Mouse (Mus musculus): Measurements from ENCODE around the gene Erp44. TPM values are rescaled to one million over a fixed set of nuclear protein-coding genes. Genes with fewer than 3 reads are reported as not detected.

Gene Erp44
- polyA plus RNA-seq, 1 experiment, result 44.2 TPM

DNA sequence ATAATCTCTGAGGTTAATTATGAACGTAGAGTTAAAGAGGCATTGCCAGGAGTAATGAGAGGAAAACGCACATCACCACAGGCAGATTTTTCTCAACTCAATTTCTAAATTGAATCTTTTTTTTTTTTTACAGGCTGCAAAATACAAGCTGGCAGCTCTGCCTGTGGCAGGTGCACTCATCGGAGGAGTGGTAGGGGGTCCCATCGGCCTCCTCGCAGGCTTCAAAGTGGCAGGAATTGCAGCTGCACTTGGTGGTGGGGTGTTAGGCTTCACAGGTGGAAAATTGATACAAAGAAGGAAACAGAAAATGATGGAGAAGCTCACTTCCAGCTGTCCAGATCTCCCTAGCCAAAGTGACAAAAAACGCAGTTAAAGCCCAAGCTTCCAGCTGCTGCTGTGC, 98.0 kb downstream of the Erp44 start:
- H3K4me3 ChIP-seq (ENCODE audit: insufficient read depth, low read depth, low read length), result no peak overlapping the region
- no peak overlapping the region for H3K27ac ChIP-seq (replicated peaks; ENCODE audit: low read depth, low read length)
- H3K4me1 ChIP-seq (ENCODE audit: control insufficient read depth, insufficient read depth, insufficient read length, low read length), result peaks cover 2% of the 10 kb centered on the region

DNA sequence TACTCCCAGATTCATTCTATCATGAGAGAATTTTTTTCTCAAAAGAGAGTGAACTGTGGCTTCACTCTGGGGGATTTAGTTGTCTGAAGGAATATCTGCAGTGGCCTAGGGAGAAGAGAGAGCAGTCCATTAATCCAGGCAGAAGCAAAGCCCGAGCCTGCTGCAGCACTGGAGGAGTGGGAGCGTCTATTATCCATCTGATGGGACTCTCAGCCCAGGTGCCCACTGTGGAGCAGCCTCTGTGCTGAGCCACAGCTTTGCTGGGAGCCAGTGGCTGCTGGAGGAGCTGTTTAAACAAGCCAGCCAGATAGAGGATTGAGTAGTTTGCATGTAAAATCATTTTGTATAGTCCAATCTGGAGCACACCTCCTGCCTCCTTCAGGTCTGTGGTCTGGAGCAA, 98.4 kb downstream of the Erp44 start:
- H3K4me3 ChIP-seq (ENCODE audit: insufficient read depth, low read depth, low read length), result no peak overlapping the region
- no peak overlapping the region for H3K27ac ChIP-seq (replicated peaks; ENCODE audit: low read depth, low read length)
- H3K4me1 ChIP-seq (ENCODE audit: control insufficient read depth, insufficient read depth, insufficient read length, low read length), result no peaks in the 10 kb centered on the region; the same call in 1 of the 2 replicates

DNA sequence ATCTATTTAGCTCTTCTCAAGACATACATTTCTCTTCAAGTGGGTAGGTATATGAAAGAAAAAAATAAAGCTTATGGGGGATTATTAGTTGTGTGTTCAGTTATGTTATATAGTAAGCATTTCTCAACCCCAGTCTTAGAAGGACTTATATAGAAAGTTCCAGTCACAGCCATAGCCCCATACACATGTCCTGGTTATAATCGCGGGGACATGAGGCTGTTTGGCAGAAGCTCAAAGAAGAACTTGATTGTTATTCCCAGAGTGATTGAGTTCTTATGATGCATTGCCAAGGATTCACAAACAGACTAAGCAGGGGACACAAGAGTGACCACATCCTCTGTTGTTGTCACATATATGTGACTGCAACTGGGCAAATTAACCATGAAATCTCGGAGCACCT, 103.7 kb downstream of the Erp44 start:
- H3K27ac ChIP-seq (replicated peaks; ENCODE audit: low read depth, low read length), result no peak overlapping the region
- no peaks in the 10 kb centered on the region for H3K4me1 ChIP-seq (ENCODE audit: control insufficient read depth, insufficient read depth, insufficient read length, low read length)
- no peak overlapping the region for H3K4me3 ChIP-seq (ENCODE audit: insufficient read depth, low read depth, low read length)

DNA sequence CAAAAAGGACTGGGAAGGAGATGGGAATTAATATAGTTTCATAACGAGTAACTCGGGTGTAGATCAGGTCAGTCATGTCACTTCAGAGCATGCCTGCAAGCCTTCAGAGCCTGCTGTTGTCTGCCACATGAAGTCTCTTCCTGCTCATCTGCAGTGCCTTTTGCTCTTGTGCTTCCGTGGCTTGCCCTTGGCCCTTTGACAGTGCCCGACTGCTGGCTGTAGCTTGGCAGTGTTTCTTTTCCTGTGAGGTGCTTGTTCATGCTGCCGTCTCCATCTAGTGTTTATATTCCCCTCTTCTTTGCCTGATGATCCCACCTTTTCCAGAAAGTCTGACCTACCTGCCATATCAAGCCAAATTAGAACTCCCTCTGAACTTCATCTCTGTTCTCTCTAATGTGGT, 115.5 kb downstream of the Erp44 start:
- Histone ChIP-seq H3K4me1 (ENCODE audit: control insufficient read depth, insufficient read depth, insufficient read length, low read length) (no peaks in the 10 kb centered on the region), H3K27ac (replicated peaks; ENCODE audit: low read depth, low read length) (no peak overlapping the region), H3K4me3 (ENCODE audit: insufficient read depth, low read depth, low read length) (no peak overlapping the region)

DNA sequence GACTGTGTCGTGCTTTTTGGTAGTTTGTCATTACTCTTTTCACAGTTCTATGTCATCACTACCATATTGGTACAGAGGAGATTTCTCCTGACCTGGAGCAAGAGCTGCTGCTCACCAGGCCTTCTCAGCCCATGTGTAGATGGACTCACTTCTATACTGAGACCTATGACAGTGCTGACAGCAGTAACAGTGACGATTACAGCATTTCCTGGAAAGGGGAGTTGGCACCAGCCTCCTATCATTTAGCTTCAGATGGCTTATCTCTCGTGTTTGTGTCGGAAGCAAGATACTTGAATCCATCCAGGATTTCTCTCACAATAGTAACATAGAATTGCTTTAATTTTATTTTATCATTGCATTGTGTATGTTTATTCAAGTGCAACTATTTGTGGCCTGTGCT, 119.0 kb downstream of the Erp44 start:
- H3K4me3 ChIP-seq (ENCODE audit: insufficient read depth, low read depth, low read length), result no peak overlapping the region
- H3K4me1 ChIP-seq (ENCODE audit: control insufficient read depth, insufficient read depth, insufficient read length, low read length), result no peaks in the 10 kb centered on the region
- no peak overlapping the region for H3K27ac ChIP-seq (replicated peaks; ENCODE audit: low read depth, low read length)

DNA sequence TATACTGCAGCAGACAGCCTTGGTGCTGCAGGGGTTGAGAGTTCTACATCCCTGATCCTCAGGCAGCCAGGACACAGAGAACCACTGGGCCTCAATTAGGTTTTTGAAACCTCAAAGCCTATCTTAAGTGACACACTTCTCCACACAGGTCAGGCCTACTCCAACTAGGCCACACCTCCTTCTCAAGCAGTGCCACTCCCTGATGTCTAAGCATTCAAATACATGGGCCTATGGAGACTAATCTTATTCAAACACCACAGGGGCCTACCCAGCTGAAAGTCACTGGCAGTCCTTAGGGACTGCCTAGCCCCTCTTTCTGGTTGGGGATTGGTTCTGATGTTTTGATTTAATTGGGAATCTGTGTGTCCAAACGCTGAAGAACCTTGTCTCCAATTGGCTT, 123.5 kb downstream of the Erp44 start:
- H3K27ac ChIP-seq (replicated peaks; ENCODE audit: low read depth, low read length), result no peak overlapping the region
- peaks cover 8% of the 10 kb centered on the region for H3K4me1 ChIP-seq (ENCODE audit: control insufficient read depth, insufficient read depth, insufficient read length, low read length)
- no peak overlapping the region for H3K4me3 ChIP-seq (ENCODE audit: insufficient read depth, low read depth, low read length)

DNA sequence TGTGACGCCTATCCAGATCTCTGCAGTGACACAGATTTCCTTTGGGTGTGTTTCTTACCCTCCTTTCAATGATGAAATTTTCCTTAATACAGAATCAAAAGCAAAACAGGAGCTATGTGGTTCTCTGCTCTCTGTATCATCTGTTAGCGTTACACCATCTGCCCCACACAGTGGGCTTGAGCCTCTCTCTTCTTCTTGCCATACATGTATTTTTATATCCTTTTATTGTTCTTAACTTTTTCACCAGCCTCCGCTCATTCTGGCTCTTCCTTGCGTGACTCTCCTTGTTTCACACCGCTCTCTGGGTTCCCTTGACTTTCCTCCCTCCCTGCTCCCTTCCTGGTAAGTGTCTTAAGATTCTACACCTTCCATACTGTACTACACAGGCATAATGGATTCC, 126.1 kb downstream of the Erp44 start:
- H3K4me3 ChIP-seq (ENCODE audit: insufficient read depth, low read depth, low read length), result no peak overlapping the region
- H3K4me1 ChIP-seq (ENCODE audit: control insufficient read depth, insufficient read depth, insufficient read length, low read length), result peaks cover 8% of the 10 kb centered on the region

DNA sequence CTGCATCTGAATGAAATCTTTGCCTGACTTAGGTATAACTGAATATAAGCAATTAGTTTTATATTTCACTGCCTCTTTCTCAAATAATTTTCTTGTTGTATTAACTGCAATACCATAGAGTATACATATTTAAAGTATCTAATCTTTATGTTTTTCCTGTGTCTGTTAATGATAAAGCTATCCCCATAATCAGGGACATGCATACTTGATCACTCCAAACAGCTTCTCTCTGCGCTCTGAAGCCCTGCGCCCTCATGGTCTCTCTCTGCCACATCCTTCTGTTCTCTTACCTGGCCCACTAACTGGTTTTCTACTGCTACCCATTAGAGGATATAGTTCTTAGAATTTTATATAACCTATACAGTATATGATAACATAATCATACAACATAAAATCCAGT, 129.9 kb downstream of the Erp44 start:
- H3K4me3 ChIP-seq (ENCODE audit: insufficient read depth, low read depth, low read length), result no peak overlapping the region
- peaks cover 8% of the 10 kb centered on the region for H3K4me1 ChIP-seq (ENCODE audit: control insufficient read depth, insufficient read depth, insufficient read length, low read length)
- no peak overlapping the region for H3K27ac ChIP-seq (replicated peaks; ENCODE audit: low read depth, low read length)

More for the DNA sequence above, 126.1 kb downstream of the Erp44 start:
- peak overlapping the region; percentile 30 for H3K27ac ChIP-seq (replicated peaks; ENCODE audit: low read depth, low read length)

Other genes with a start within 250 kb of the Erp44 start
- gene Nr4a3, start 234.4 kb downstream of the Erp44 start, polyA plus RNA-seq (2012; ENCODE audit: insufficient read depth, insufficient read length, missing spikeins), result 0.88 and 1.1 TPM in 2 replicates
- 15.1 and 23.2 TPM in 2 replicates for gene Stx17, start 154.6 kb downstream of the Erp44 start, polyA plus RNA-seq (2012; ENCODE audit: insufficient read depth, insufficient read length, missing spikeins)
- gene Invs, start 202 bp upstream of the Erp44 start, polyA plus RNA-seq (2012; ENCODE audit: insufficient read depth, insufficient read length, missing spikeins), result 2.0 and 2.3 TPM in 2 replicates
- 5.9 and 12.0 TPM in 2 replicates for gene Tex10, start 193.9 kb upstream of the Erp44 start, polyA plus RNA-seq (2012; ENCODE audit: insufficient read depth, insufficient read length, missing spikeins)